Comparison of ENCODE assay signal across 9 mouse cellular contexts in the genomic region with DNA sequence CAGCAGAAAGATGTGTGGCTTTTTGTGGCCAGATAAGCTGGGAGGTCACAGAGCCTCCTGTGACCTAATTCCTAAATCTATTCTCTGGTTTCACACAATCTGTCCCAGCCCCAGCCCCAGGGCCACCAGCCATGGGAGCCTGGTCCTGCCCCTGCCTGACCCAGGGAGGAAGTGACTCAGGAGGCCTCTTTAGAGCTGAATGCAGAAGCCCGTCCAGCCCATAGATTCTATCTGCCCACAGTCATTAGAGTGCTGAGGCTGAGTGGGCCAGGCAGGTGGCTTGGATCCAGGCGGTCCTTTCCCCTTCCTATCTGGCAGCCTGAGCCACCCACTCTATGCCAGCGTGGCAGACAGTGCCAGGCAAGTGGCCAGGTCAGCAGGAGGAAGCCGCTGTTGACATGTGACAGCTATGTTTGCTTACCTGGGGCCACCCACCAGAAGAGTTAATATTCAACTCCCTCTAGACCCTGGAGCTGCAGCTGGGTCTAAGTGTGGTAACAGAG. TPM values are rescaled to one million over a fixed set of nuclear protein-coding genes. Genes with fewer than 3 reads are reported as not detected.
A peak's percentile ranks its signal among the peaks of the same experiment; 100 is the strongest.
DNase-seq lines count a peak whose midpoint lies in the region; ATAC-seq and TF ChIP-seq lines count a peak whose summit lies in the region.
"Had no signal": no experiment of that assay in that cellular context is flagged by ENCODE, and none has a peak within 500 bp of the region (broad histone marks: within the 10 kb centered on the region; RNA-seq: fewer than 3 reads in every experiment).

No protein-coding gene starts in this region.

- peak; percentile 61 to 69 for DNase-seq in adrenal gland, postnatal 36 days
- peak; percentile 94 for DNase-seq in liver, adult 2 months (ENCODE audit: extremely low read depth, low read depth, low spot score)
- DNase-seq in ovary, postnatal 36 days (ENCODE audit: low spot score), result peak; percentile 47
- DNase-seq in right cerebral cortex, postnatal 36 days (ENCODE audit: low spot score in 2 of 2), result no peak
- no peak for DNase-seq in layer of hippocampus, postnatal 36 days
- DNase-seq in layer of hippocampus, adult 8-10 months (ENCODE audit: low spot score in 2 of 2), result no peak

- H3K4me2 ChIP-seq in heart, embryonic 15.5 days, result no peak overlapping the region
- H3K4me2 ChIP-seq: midbrain, embryonic 12.5 days had no signal

- H3K36me3 ChIP-seq in C2C12 (ENCODE audit: control insufficient read depth, insufficient read depth), result no peaks in the 10 kb centered on the region
- no peaks in the 10 kb centered on the region for H3K36me3 ChIP-seq in heart, embryonic 15.5 days
- H3K36me3 ChIP-seq in liver, adult 2 months (ENCODE audit: control insufficient read depth, insufficient read depth, low read length), result no peaks in the 10 kb centered on the region
- H3K36me3 ChIP-seq: midbrain, embryonic 12.5 days had no signal

- H3K9me3 ChIP-seq in heart, embryonic 15.5 days (replicated peaks), result no peaks in the 10 kb centered on the region
- H3K9me3 ChIP-seq: midbrain, embryonic 12.5 days had no signal

- no peak for TF ChIP-seq POLR2A in liver, adult 2 months (IDR thresholded peaks at IDR 0.05; ENCODE audit: extremely low read depth, insufficient read depth, low read length)

- no peak overlapping the region for H3ac ChIP-seq in C2C12 (ENCODE audit: control insufficient read depth, insufficient read length, low read depth)

- H3K79me2 ChIP-seq in C2C12 (ENCODE audit: control insufficient read depth, insufficient read depth), result no peaks in the 10 kb centered on the region
- H3K79me2 ChIP-seq in liver, adult 2 months (ENCODE audit: control insufficient read depth, insufficient read depth, low read length), result no peaks in the 10 kb centered on the region

- TF ChIP-seq CTCF in C2C12 (IDR thresholded peaks at IDR 0.05; ENCODE audit: control insufficient read depth, insufficient read depth, insufficient read length), result no peak
- TF ChIP-seq CTCF in liver, adult 2 months (IDR thresholded peaks at IDR 0.05; ENCODE audit: low read depth, low read length), result no peak

- peak; percentile 70 for ATAC-seq in heart, embryonic 15.5 days (replicated peaks; ENCODE audit: insufficient number of reproducible peaks, insufficient read depth, low FRiP score, low read depth)

- no peak overlapping the region for H3K4me3 ChIP-seq in C2C12 (ENCODE audit: insufficient read depth, poor library complexity, severe bottlenecking)
- no peak overlapping the region for H3K4me3 ChIP-seq in heart, embryonic 15.5 days
- H3K4me3 ChIP-seq in liver, adult 2 months (ENCODE audit: insufficient read depth, low read depth, low read length), result no peak overlapping the region
- H3K4me3 ChIP-seq: midbrain, embryonic 12.5 days had no signal

- no peaks in the 10 kb centered on the region for H3K27me3 ChIP-seq in C2C12 (ENCODE audit: control insufficient read depth, insufficient read depth, insufficient read length)
- no peaks in the 10 kb centered on the region for H3K27me3 ChIP-seq in heart, embryonic 15.5 days
- H3K27me3 ChIP-seq in liver, adult 2 months (ENCODE audit: control insufficient read depth, insufficient read depth, low read length), result no peaks in the 10 kb centered on the region
- H3K27me3 ChIP-seq: midbrain, embryonic 12.5 days had no signal

- H3K79me3 ChIP-seq in C2C12 (ENCODE audit: low read depth), result no peaks in the 10 kb centered on the region

- H3K9ac ChIP-seq in heart, embryonic 15.5 days, result no peak overlapping the region
- H3K9ac ChIP-seq in liver, adult 2 months (ENCODE audit: low read depth, low read length), result peak overlapping the region; percentile 9; the same call in 1 of the 2 replicates
- H3K9ac ChIP-seq: midbrain, embryonic 12.5 days had no signal

- H3K4me1 ChIP-seq in heart, embryonic 15.5 days (replicated peaks), result peaks cover 5% of the 10 kb centered on the region
- peaks cover 15% of the 10 kb centered on the region for H3K4me1 ChIP-seq in liver, adult 2 months (ENCODE audit: control insufficient read depth, insufficient read depth, low read length)
- H3K4me1 ChIP-seq: midbrain, embryonic 12.5 days had no signal

- WGBS in heart, embryonic 15.5 days, result 42% methylated on average over 4 of the region's 4 CpGs
- 0% methylated on average over 4 of the region's 4 CpGs for WGBS in liver, adult 2 months

- H3K27ac ChIP-seq in heart, embryonic 15.5 days, result no peak overlapping the region
- H3K27ac ChIP-seq in liver, adult 2 months (replicated peaks; ENCODE audit: insufficient read depth, low read depth, low read length), result peak overlapping the region; percentile 80
- H3K27ac ChIP-seq: midbrain, embryonic 12.5 days had no signal

TF ChIP-seq in C2C12, 6 proteins besides CTCF, POLR2A, EP300 and RAD21:
- TF ChIP-seq FOSL1 (IDR thresholded peaks at IDR 0.05; ENCODE audit: insufficient read depth, low read length, poor library complexity, severe bottlenecking) (peak; percentile 20), CEBPB (IDR thresholded peaks at IDR 0.05; ENCODE audit: low read depth) (no peak), MYOG (IDR thresholded peaks at IDR 0.05; ENCODE audit: control insufficient read depth, extremely low read depth, insufficient read length) (no peak), USF1 (IDR thresholded peaks at IDR 0.05; ENCODE audit: low read depth) (peak; percentile 37), MAX (IDR thresholded peaks at IDR 0.05) (peak; percentile 76), MYOD1 (IDR thresholded peaks at IDR 0.05; ENCODE audit: control insufficient read depth, insufficient read length, low read depth) (peak; percentile 85)
TF ChIP-seq in C2C12: peak in this region for 4.

RNA-seq across cellular contexts. Expression of gene Chka, which starts 18.7 kb away (rescaled TPM):
- polyA plus RNA-seq in C2C12 (2012; fragmentation: generic; extraction: Trizol), result 30.9 TPM
- total RNA-seq in adrenal gland, postnatal 36 days (2021), result 100 to 1,000 TPM; 112 to 133 TPM
- polyA plus RNA-seq in heart, embryonic 15.5 days (2015; fragmentation: Nextera tagmentation; extraction: Ambion mirVana), result 24.9 and 32.0 TPM in 2 replicates
- total RNA-seq in liver, adult 2 months (2014; rRNA removed), result 11.9 and 26.0 TPM in 2 replicates
- polyA plus RNA-seq in liver, adult 2 months (2012; rRNA removed), result 56.7 and 62.0 TPM in 2 replicates
- total RNA-seq in layer of hippocampus, postnatal 36 days (2021), result 100 to 1,000 TPM; 106 to 122 TPM
- 100 to 1,000 TPM in 2 of 4 experiments, 10 to 100 TPM in 2; 77.7 to 128 (median 104) TPM for total RNA-seq in layer of hippocampus, adult 8-10 months (2022)

Comparison
In these comparisons a context has a peak if more than half of its experiments do, and no peak if none do; other contexts are left out.
1. DNase-seq: peak in adrenal gland, postnatal 36 days (2 of 2), liver, adult 2 months (single experiment) and ovary, postnatal 36 days (single experiment); none in right cerebral cortex, postnatal 36 days (0 of 2), layer of hippocampus, postnatal 36 days (0 of 2) and layer of hippocampus, adult 8-10 months (0 of 2).